Mouse (Mus musculus): ENCODE measurements around the gene Ndufa8. TPM values are rescaled to one million over a fixed set of nuclear protein-coding genes. Genes with fewer than 3 reads are reported as not detected.

Gene Ndufa8
- polyA plus RNA-seq, 1 experiment from 2014 or later = 262 TPM

DNA sequence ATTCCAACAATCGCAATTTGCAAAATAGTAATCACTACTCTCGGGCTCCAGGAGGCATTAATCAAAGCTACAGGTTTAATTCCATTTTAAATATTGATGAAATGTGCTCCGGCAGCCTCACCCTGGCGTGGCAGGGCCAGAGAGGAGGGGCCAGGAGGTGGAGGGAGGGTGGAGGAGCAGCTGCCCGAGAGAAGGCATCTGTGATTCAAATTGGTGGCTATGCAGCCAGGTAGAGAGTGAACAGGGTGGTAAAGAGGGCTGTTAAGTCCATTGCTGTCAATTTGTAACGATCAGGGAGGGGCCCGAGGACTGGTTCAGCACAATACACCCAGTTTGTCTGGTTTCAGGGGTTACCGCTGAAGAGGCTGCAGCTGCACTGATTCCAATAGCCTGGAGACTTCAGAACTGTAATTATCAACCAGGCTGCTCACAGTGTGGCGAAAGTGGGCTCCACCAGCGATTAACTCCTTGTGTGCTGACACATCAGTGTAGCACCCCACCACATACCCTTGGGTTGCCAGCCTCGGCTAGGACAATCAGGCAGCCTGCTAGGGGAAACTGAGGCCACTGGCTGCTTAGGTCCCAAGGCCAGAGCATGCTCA, 28.1 kb upstream of the Ndufa8 start:
- peak; percentile 72 for ATAC-seq (ENCODE audit: low FRiP score)
- peak overlapping the region; percentile 52 for H3K4me2 ChIP-seq
- peak overlapping the region; percentile 14 for H3K4me3 ChIP-seq
- H3K27me3 ChIP-seq = 0 out of 2 replicates have a peak, but pooled peaks cover 8% of the 10 kb centered on the region
- H3K9me3 ChIP-seq = no peaks in the 10 kb centered on the region
- 21% methylated on average over 11 of the region's 11 CpGs for WGBS
- H3K9ac ChIP-seq = peak overlapping the region; percentile 60
- no peak overlapping the region for H3K27ac ChIP-seq
- peaks cover 12% of the 10 kb centered on the region for H3K4me1 ChIP-seq (replicated peaks)
- H3K36me3 ChIP-seq = no peaks in the 10 kb centered on the region

GRCm38 (mm10) chr2:36075210-36075609, 26.0 kb upstream of the Ndufa8 start:
- no peak overlapping the region for H3K4me3 ChIP-seq
- 0 out of 2 replicates have a peak, but pooled peaks cover 5% of the 10 kb centered on the region for H3K27me3 ChIP-seq
- WGBS = 87% methylated on average over 5 of the region's 5 CpGs

GRCm38 (mm10) chr2:36073781-36074180, 24.6 kb upstream of the Ndufa8 start:
- Histone ChIP-seq H3K4me2 (no peak overlapping the region), H3K4me3 (no peak overlapping the region), H3K36me3 (no peaks in the 10 kb centered on the region), H3K9ac (no peak overlapping the region), H3K27ac (no peak overlapping the region), H3K27me3 (no peaks in the 10 kb centered on the region), H3K9me3 (no peaks in the 10 kb centered on the region), H3K4me1 (replicated peaks) (peaks cover 12% of the 10 kb centered on the region)
- 64% methylated on average over 3 of the region's 3 CpGs for WGBS
- ATAC-seq (ENCODE audit: low FRiP score) = no peak

More at GRCm38 (mm10) chr2:36075210-36075609, 26.0 kb upstream of the Ndufa8 start:
- no peak for ATAC-seq (ENCODE audit: low FRiP score)
- no peak overlapping the region for H3K4me2 ChIP-seq
- H3K9ac ChIP-seq = no peak overlapping the region
- H3K36me3 ChIP-seq = no peaks in the 10 kb centered on the region
- H3K4me1 ChIP-seq (replicated peaks) = peaks cover 12% of the 10 kb centered on the region
- no peak overlapping the region for H3K27ac ChIP-seq
- no peaks in the 10 kb centered on the region for H3K9me3 ChIP-seq

DNA sequence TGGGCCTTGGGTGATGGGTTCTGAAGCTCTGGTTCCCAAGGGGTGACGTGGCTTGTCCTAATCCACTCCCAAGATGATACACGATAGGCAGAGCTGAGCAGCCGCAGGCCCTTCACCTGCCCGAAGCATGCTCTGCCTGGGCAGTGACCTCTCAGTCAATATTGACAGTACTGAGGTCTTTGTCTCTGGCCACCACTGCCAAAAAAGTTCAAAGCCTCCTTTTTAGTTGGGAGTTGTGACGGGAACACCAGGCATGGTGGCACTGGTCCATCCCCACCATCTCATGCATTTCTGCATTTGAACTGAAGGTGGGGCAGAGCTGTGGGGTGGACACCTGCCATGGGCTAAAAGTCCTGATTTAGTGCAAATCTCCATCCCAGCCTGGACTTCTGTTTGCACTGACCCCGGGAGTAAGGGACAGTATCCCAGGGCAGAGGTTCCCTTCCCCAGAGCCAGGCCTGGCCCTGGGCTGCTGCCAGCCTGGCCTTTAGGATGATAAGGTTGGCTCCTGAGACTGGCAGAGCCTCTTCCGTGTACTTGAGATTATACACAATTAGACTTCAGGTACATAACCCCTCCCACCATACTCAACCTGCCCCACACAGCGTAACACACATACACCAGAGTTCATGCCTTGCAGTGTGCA, 22.6 kb upstream of the Ndufa8 start:
- Histone ChIP-seq H3K4me3 (no peak overlapping the region), H3K27ac (no peak overlapping the region), H3K9me3 (no peaks in the 10 kb centered on the region), H3K27me3 (no peaks in the 10 kb centered on the region), H3K9ac (no peak overlapping the region), H3K4me1 (replicated peaks) (peaks cover under 1% of the 10 kb centered on the region), H3K36me3 (no peaks in the 10 kb centered on the region), H3K4me2 (no peak overlapping the region)
- WGBS = 87% methylated on average over 8 of the region's 8 CpGs
- ATAC-seq (ENCODE audit: low FRiP score) = no peak

DNA sequence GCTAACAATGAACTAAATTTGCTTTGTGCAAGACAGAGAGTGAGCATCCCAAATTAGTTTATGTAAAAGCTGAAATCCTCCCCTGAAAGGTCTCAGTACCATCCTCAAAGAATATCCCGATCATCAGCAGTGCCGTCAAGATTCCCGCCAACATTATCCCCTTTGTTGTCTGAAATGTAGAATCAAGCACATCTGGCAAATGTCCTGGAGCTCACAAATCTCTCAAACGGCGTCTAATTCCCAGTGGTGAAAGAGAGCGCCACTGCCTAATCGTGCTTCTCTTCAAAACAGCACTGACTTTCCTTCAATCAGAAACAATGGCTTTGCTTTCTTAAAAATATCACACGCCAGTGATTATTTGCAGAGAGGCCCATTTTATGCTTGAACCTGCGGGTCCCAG, 17.9 kb upstream of the Ndufa8 start:
- ATAC-seq (ENCODE audit: low FRiP score) = no peak
- Histone ChIP-seq H3K9ac (no peak overlapping the region), H3K27ac (no peak overlapping the region), H3K36me3 (no peaks in the 10 kb centered on the region), H3K4me1 (replicated peaks) (no peaks in the 10 kb centered on the region), H3K27me3 (no peaks in the 10 kb centered on the region), H3K4me3 (no peak overlapping the region), H3K9me3 (no peaks in the 10 kb centered on the region), H3K4me2 (no peak overlapping the region)
- 42% methylated on average over 9 of the region's 9 CpGs for WGBS

DNA sequence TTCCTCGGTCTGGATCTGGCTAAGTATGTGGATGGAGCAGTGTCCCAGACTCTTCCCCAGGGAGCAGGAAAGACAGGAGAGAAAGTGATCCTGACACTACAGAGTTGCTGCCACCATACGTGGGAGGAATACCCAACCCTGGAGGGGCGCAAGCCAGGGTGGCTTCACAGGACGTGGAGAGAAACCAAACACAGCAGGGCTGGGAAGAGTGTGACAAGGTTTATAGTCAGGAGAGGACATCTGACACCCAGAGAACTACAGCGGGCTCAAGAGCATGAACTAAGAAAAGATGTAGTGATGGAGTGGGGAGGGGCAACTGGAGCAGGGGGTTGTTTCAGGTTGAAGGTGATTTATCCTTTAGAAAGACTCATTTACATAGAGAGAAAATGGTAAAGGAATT, 12.2 kb upstream of the Ndufa8 start:
- no peak overlapping the region for H3K9ac ChIP-seq
- 71% methylated on average over 5 of the region's 5 CpGs for WGBS

GRCm38 (mm10) chr2:36056248-36056647, 7.0 kb upstream of the Ndufa8 start:
- 63% methylated on average over 3 of the region's 3 CpGs for WGBS
- Histone ChIP-seq H3K4me1 (replicated peaks) (no peaks in the 10 kb centered on the region), H3K27me3 (no peaks in the 10 kb centered on the region), H3K4me2 (no peak overlapping the region), H3K36me3 (no peaks in the 10 kb centered on the region), H3K9me3 (no peaks in the 10 kb centered on the region), H3K9ac (no peak overlapping the region), H3K4me3 (no peak overlapping the region), H3K27ac (no peak overlapping the region)
- ATAC-seq (ENCODE audit: low FRiP score) = no peak

More for the DNA sequence above, 12.2 kb upstream of the Ndufa8 start:
- Histone ChIP-seq H3K4me2 (no peak overlapping the region), H3K27me3 (no peaks in the 10 kb centered on the region), H3K4me1 (replicated peaks) (no peaks in the 10 kb centered on the region), H3K9me3 (no peaks in the 10 kb centered on the region), H3K36me3 (no peaks in the 10 kb centered on the region), H3K4me3 (no peak overlapping the region), H3K27ac (no peak overlapping the region)
- no peak for ATAC-seq (ENCODE audit: low FRiP score)

- no peak overlapping the region for H3K27ac ChIP-seq
- WGBS = 82% methylated on average over 3 of the region's 3 CpGs
- ATAC-seq (ENCODE audit: low FRiP score) = no peak
These were observed 4.0 kb upstream of the Ndufa8 start for GRCm38 (mm10) chr2:36053249-36053648.

DNA sequence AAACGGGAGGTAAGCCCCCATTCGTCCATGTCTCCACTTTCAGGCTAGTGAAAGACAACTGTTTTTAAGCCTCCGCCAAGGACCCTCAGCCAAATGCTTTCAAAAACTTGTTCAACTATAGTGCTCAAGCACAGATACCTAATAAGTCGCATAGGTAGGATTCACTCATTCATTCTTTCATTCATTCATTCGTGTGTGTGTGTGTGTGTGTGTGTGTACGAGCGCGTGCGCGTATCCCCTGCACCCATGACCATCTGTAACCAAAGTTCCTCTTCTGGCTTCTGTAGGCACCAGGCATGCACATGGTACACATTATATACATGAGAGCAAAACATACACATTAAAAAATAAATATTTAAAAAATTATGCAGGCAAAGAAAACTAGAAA, 355 bp upstream of the Ndufa8 start:
- ATAC-seq (ENCODE audit: low FRiP score) = peak; percentile 64

More at GRCm38 (mm10) chr2:36053249-36053648, 4.0 kb upstream of the Ndufa8 start:
- Histone ChIP-seq H3K4me2 (no peak overlapping the region), H3K27me3 (no peaks in the 10 kb centered on the region), H3K9me3 (no peaks in the 10 kb centered on the region), H3K4me1 (replicated peaks) (peaks cover 8% of the 10 kb centered on the region), H3K4me3 (no peak overlapping the region), H3K9ac (no peak overlapping the region), H3K36me3 (no peaks in the 10 kb centered on the region)

DNA sequence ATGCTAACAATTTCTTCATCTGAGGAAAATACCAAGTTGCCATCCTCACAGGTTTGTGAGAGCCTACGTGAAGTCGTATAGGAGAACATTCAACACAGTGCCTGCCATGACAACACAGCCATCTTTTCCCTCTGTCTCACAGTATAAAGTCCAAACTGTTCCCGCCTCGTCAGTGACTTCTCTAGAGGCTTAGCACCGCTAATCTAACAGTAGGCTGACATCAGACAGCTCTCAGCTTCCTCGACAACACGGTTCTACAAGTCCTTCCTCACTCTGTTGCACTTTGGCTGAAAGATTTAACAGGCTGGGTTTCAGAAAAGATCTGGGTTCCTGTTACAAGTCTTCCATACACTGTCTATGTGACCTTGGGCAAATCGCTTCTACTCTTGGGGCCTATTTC, 1.0 kb downstream of the Ndufa8 start:
- peaks cover 22% of the 10 kb centered on the region for H3K36me3 ChIP-seq
- peak overlapping the region; percentile 95 for H3K9ac ChIP-seq
- peak overlapping the region; percentile 77 for H3K4me2 ChIP-seq
- no peaks in the 10 kb centered on the region for H3K9me3 ChIP-seq
- H3K27ac ChIP-seq = no peak overlapping the region
- H3K27me3 ChIP-seq = no peaks in the 10 kb centered on the region
- WGBS = 76% methylated on average over 8 of the region's 8 CpGs
- peak overlapping the region; percentile 88 for H3K4me3 ChIP-seq
- peaks cover 29% of the 10 kb centered on the region for H3K4me1 ChIP-seq (replicated peaks)
- no peak for ATAC-seq (ENCODE audit: low FRiP score)

More for the DNA sequence above, 355 bp upstream of the Ndufa8 start:
- H3K36me3 ChIP-seq = peaks cover 8% of the 10 kb centered on the region; the same call in 1 of the 2 replicates
- no peaks in the 10 kb centered on the region for H3K27me3 ChIP-seq
- H3K4me2 ChIP-seq = peak overlapping the region; percentile 77
- peaks cover 29% of the 10 kb centered on the region for H3K4me1 ChIP-seq (replicated peaks)
- H3K9ac ChIP-seq = no peak overlapping the region
- 43% methylated on average over 10 of the region's 10 CpGs for WGBS
- H3K27ac ChIP-seq = no peak overlapping the region
- no peaks in the 10 kb centered on the region for H3K9me3 ChIP-seq
- peak overlapping the region; percentile 88 for H3K4me3 ChIP-seq

- no peak for ATAC-seq (ENCODE audit: low FRiP score)
- Histone ChIP-seq H3K4me3 (no peak overlapping the region), H3K27me3 (no peaks in the 10 kb centered on the region), H3K9ac (peak overlapping the region; percentile 40; the same call in 1 of the 2 replicates), H3K9me3 (no peaks in the 10 kb centered on the region), H3K36me3 (peaks cover 55% of the 10 kb centered on the region), H3K4me1 (replicated peaks) (0 out of 2 replicates have a peak, but pooled peaks cover under 1% of the 10 kb centered on the region), H3K27ac (no peak overlapping the region), H3K4me2 (no peak overlapping the region)
- WGBS = 82% methylated on average over 1 of the region's 1 CpGs
These were observed 8.3 kb downstream of the Ndufa8 start for GRCm38 (mm10) chr2:36040872-36041271.

DNA sequence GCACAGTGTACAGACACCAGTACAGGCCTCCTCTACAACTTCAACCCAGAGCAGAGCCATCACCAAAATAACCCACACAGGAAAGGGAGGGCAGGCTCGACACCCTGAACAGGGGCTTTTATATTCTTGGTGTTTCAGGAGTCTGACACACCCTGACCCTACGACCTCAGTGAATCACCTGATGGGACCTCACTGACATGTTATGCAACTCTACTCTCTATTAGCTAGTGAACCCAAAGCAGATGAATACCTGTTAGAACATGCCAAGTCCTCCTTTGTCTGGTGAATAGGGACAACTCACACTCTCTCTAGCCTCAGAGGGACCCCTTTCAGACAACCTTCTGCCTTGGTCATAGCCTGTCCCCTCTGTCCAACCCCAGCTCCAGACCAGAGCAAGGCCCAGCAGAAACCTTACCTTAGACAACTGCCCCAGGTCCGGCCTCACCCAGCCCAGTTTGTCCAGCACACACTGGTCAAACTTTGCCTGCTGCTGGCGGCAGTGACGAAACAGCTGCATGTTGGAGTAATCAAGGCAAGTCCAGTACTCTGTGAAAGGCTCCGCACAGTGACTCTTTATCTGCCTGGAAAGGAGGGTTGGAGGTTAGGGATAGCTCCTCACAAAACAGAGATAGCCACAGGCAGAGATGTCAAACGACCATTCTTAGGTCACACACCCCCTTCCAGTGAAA, 9.8 kb downstream of the Ndufa8 start:
- no peak overlapping the region for H3K4me2 ChIP-seq
- no peak overlapping the region for H3K27ac ChIP-seq
- no peaks in the 10 kb centered on the region for H3K9me3 ChIP-seq
- H3K27me3 ChIP-seq = no peaks in the 10 kb centered on the region
- H3K4me3 ChIP-seq = no peak overlapping the region
- 88% methylated on average over 7 of the region's 7 CpGs for WGBS
- ATAC-seq (ENCODE audit: low FRiP score) = no peak
- H3K9ac ChIP-seq = no peak overlapping the region
- peaks cover 66% of the 10 kb centered on the region for H3K36me3 ChIP-seq
- no peaks in the 10 kb centered on the region for H3K4me1 ChIP-seq (replicated peaks)

Measured in hindbrain, embryonic 13.5 days (tissue).